Mouse (Mus musculus): Measurements from ENCODE around the gene Thoc6.

Thoc6 gene

GRCm38 (mm10) chr17:23679127-23679835 is 5.6 kb upstream of the Thoc6 start, which contains the start of gene Cldn6:
Gene Cldn6, plus strand, starts transcription at chr17:23679249.
- no peak for DNase-seq (ENCODE audit: extremely low read depth, low read depth, low spot score)

DNA sequence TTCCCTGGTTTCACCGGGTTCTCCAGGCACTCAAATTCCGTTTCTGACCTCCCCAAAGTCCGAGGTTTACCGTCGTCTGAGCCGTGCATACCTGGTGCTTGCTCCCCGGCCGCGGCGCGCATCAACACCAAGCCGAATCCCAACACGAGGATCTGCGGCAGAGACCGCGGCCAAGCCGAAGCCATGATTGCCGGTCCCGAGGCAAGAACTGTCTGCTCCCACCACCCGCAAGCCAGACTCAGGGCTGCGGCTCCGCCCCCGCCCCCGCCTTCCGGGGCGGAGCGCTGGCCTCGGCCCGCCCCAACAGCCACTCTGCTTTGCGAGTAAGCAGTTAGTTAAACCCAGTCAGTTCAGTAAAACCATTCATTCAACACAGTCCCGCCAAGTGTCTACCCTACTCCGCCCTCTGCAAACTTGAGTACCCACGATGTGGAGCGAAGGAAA is 3.6 kb upstream of the Thoc6 start, which contains the start of gene Tnfrsf12a:
TSS of gene Tnfrsf12a (minus strand) at position 233 of the 444 bp plus-strand sequence.
- DNase-seq (ENCODE audit: extremely low read depth, low read depth, low spot score), result no peak

DNA sequence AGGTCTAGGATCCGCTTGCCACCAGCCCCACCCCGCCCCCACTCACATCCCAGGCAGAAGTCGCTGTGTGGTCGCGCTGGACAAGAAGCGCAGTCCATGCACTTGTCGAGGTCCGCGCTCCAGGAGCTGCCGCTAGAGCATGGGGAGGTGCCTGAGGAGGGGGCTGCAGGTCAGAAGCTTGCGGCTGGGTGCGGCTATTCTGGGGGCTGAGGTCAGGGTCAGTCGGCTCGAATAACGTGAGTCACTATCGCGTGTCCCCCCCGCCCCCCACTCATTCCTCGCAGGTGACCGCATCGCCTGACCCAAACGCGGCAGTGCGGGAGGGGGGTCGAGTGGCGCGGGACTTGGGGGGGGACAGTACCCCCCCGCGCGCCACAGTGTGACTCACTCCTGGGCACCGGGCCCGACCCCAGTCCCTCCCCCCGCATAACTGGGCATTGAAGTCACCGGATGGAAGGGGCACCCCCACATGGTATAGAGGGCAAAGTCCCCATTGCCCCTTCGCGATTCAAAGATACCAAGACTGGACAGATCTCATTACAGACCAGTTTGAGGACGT is 2.9 kb upstream of the Thoc6 start:
- DNase-seq (ENCODE audit: extremely low read depth, low read depth, low spot score), result no peak

DNA sequence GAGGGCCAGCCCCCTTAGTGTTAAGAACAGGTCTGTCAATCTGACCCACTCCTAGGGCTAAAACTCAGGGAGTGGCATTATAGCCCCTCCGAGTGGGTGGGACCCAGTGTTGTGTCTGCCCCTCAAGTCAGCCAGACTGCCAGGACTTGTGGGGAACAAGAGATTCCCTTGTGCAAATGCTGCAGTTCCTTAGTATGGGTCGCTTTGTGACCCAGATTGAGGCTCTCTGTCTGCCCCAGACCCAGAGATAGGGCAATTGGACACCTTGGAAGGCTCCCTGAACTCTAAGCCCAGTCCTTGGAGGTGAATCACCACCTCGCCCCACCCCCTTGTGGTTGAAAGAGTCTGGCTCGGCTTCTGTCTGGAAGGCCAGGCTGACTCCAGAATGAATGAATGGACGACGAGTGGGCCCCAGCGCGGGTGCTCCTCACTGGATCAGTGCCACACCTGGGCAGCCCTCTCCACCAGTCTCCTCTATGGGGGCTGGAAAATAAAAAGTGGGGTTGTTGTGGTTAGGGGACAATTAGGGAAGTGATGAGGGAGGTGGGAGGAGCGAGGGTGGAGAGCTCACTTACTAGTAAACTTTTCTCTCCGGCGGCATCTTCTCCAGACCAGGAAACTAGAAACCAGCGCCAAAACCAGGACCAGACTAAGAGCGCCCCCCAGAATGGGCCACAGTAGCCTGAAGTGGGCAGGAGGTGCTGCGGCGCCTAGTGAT is 2.0 kb upstream of the Thoc6 start:
- no peak for DNase-seq (ENCODE audit: extremely low read depth, low read depth, low spot score)

DNA sequence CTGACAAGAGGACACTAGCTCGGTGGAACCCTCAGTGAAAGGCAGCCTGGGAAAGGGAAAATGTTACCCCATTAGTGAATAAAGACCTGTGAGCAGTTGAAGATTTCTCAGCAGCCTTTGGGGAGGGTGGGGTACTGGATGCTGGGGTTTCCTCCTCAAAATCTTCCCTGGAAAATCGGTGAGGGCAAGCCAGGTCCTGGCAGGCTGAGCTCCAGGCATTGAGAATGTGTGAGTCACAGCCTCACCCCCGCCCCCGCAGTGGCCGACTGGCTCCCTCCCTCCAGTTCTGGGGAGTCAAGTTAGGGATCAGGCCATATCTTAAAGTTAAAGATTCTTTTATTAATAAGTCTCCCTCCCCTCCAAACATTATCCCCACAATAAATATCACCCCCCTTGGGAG is 1.4 kb upstream of the Thoc6 start:
- no peak for DNase-seq (ENCODE audit: extremely low read depth, low read depth, low spot score)

GRCm38 (mm10) chr17:23674271-23674952 is 730 bp upstream of the Thoc6 start:
- DNase-seq (ENCODE audit: extremely low read depth, low read depth, low spot score), result no peak

GRCm38 (mm10) chr17:23672761-23673160 is 921 bp downstream of the Thoc6 start:
- no peak for DNase-seq (ENCODE audit: extremely low read depth, low read depth, low spot score)

GRCm38 (mm10) chr17:23671519-23671918 is 2.2 kb downstream of the Thoc6 start:
- no peak for DNase-seq (ENCODE audit: extremely low read depth, low read depth, low spot score)

- no peak for DNase-seq (ENCODE audit: extremely low read depth, low read depth, low spot score)
Observed at GRCm38 (mm10) chr17:23670516-23671074, 3.1 kb downstream of the Thoc6 start.

GRCm38 (mm10) chr17:23665511-23665910 is 8.2 kb downstream of the Thoc6 start:
- no peak for DNase-seq (ENCODE audit: extremely low read depth, low read depth, low spot score)

- no peak for DNase-seq (ENCODE audit: extremely low read depth, low read depth, low spot score)
Observed at GRCm38 (mm10) chr17:23664556-23665021, 9.1 kb downstream of the Thoc6 start.

GRCm38 (mm10) chr17:23661526-23661925 is 12.2 kb downstream of the Thoc6 start:
- no peak for DNase-seq (ENCODE audit: extremely low read depth, low read depth, low spot score)

GRCm38 (mm10) chr17:23660876-23661200 is 12.8 kb downstream of the Thoc6 start:
- DNase-seq (ENCODE audit: extremely low read depth, low read depth, low spot score), result no peak

GRCm38 (mm10) chr17:23660117-23660875 is 13.4 kb downstream of the Thoc6 start, which contains the start of gene Bicdl2:
Gene Bicdl2, plus strand, starts transcription at chr17:23660506.
- no peak for DNase-seq (ENCODE audit: extremely low read depth, low read depth, low spot score)

DNA sequence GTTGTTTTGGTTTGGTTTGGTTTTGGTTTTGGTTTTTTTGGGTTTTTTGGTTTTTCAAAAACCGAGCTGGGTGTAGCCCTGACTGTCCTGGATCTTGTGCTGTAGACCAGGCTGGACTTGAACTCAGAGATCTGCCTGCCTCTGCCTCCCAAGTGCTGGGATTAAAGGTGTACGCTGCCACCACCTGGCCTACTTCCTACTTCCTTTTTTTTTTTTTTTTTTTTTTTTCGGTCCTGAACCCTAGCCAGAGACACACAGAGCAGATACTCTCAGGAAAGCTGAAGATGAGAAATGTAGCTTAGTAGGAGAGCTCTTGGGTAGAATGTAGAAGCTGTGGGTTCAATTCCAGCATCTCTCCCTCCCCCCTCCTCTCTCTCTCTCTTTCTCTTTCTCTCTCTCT is 15.2 kb downstream of the Thoc6 start:
- DNase-seq (ENCODE audit: extremely low read depth, low read depth, low spot score), result no peak

- DNase-seq (ENCODE audit: extremely low read depth, low read depth, low spot score), result no peak
Observed at GRCm38 (mm10) chr17:23654410-23654809, 19.3 kb downstream of the Thoc6 start.

DNA sequence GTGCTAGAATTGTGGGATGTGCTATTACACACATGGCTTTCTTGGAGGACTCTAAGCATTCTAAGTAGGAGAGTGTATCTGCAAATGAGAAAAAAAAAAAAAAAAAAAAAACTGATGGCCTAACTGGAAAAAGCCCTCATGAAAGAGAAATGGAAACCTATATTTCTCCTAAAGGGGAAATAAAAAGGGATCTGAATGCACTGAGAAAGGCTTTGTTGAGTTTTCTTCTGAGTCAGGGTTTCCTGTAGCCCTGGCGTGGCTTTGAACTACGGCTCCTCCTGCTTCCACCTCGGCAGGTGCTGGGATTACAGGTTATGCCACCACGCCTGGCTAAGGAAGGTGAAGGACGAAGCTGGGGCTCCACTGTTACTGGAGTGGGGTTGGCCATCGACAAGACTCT is 19.7 kb downstream of the Thoc6 start:
- no peak for DNase-seq (ENCODE audit: extremely low read depth, low read depth, low spot score)

GRCm38 (mm10) chr17:23653324-23653723 is 20.4 kb downstream of the Thoc6 start:
- DNase-seq (ENCODE audit: extremely low read depth, low read depth, low spot score), result no peak

- no peak for DNase-seq (ENCODE audit: extremely low read depth, low read depth, low spot score)
Observed at GRCm38 (mm10) chr17:23651363-23651762, 22.3 kb downstream of the Thoc6 start.

DNA sequence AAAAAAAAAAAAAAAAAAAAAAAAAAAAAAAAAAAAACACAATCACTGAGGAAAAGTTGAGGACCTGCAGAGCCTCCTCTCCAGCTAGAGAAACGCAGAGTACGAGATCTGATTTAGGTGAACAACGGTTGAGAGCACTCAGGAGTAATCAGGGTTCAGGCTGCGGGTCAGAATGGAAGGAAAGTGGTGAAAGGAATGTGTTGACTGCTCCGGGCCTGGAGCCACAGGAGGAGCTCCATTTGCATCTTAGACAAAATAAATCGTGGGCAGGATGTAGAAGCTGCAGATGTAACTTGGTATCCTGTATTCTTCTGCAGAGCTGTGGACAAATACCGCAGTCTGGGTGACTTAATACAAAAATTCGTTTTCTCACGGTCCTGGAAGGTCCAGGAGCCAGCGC is 27.8 kb downstream of the Thoc6 start:
- DNase-seq (ENCODE audit: extremely low read depth, low read depth, low spot score), result no peak

Data from fat pad, adult 2 months (tissue).